Mouse (Mus musculus) erythroblast, adult 5-6 weeks (primary cell): Measurements from ENCODE around the gene Phc1. TPM values are rescaled to one million over a fixed set of nuclear protein-coding genes. Genes with fewer than 3 reads are reported as not detected.

ENCODE experiments used
- total RNA-seq, 2 experiments: library from RNA; stranded (forward) in 1 of 2; stranded (reverse) in 1 of 2; fragments of 150-400 nt in 1 of 2; fragments of 200-764, 138-1000 nt in 1 of 2; gene quantifications; 2 replicates each; pipeline versions ENCODE4 v1.2.3 to v1.2.4; 2015 to 2017; ENCODE audit warnings: low replicate concordance in 2 of 2

Phc1 gene
- total RNA-seq, 2 experiments from 2014 or later = 0.34 to 15.9 TPM

Other genes with a start within 250 kb of the Phc1 start
- gene Klrg1, start 57.7 kb downstream of the Phc1 start, total RNA-seq (2015; ENCODE audit: low replicate concordance) = 0.77 TPM in 1 of 2 replicates, not detected in the other
- not detected in 2 replicates for gene Klrg1, start 57.7 kb downstream of the Phc1 start, total RNA-seq (2017; ENCODE audit: low replicate concordance)
- gene M6pr, start 31.8 kb downstream of the Phc1 start, total RNA-seq (2015; ENCODE audit: low replicate concordance) = 53.2 and 57.5 TPM in 2 replicates
- gene M6pr, start 31.8 kb downstream of the Phc1 start, total RNA-seq (2017; ENCODE audit: low replicate concordance) = 71.4 and 102 TPM in 2 replicates
- gene Rimklb, start 158.2 kb upstream of the Phc1 start, total RNA-seq (2015; ENCODE audit: low replicate concordance) = not detected in 2 replicates
- not detected in 2 replicates for gene Rimklb, start 158.2 kb upstream of the Phc1 start, total RNA-seq (2017; ENCODE audit: low replicate concordance)
- gene Mfap5, start 165.3 kb upstream of the Phc1 start, total RNA-seq (2015; ENCODE audit: low replicate concordance) = not detected in 2 replicates
- gene Mfap5, start 165.3 kb upstream of the Phc1 start, total RNA-seq (2017; ENCODE audit: low replicate concordance) = not detected in 2 replicates
- not detected in 2 replicates for gene Aicda, start 213.2 kb upstream of the Phc1 start, total RNA-seq (2015; ENCODE audit: low replicate concordance)
- gene Aicda, start 213.2 kb upstream of the Phc1 start, total RNA-seq (2017; ENCODE audit: low replicate concordance) = not detected in 2 replicates